Mouse (Mus musculus) stomach, postnatal 0 days (tissue): ENCODE data around the gene Nr2f6. TPM values are rescaled to one million over a fixed set of nuclear protein-coding genes. Genes with fewer than 3 reads are reported as not detected.
"Not testable (repeated sequence)": the region's sequence is repeated elsewhere in the genome, so short reads cannot be mapped to it uniquely, and the experiment has no call there.

Experiments
- ATAC-seq: fragments of 200-750 bp; cut with Nextera tagmentation; 2 replicates; pipeline ENCODE4 v1.8.0; 2017; ENCODE audit not compliant: low FRiP score, low TSS enrichment
- DNase-seq: peaks from one replicate; pipeline ENCODE4 v3.0.0-alpha.2; 2016; ENCODE audit warnings: low spot score
- H3K27ac ChIP-seq: fragments of 300-500 bp; sonication (generic); replicated peaks from 2 replicates; pipeline ENCODE4 v1.5.1; 2014; ENCODE audit warnings: mild to moderate bottlenecking, control low read depth
- H3K27me3 ChIP-seq: fragments of 300-500 bp; sonication (generic); 2 replicates; pipeline ENCODE4 v1.6.1; 2014; ENCODE audit warnings: low read length; ENCODE audit not compliant: control insufficient read depth, insufficient read depth
- H3K36me3 ChIP-seq: fragments of 300-500 bp; sonication (generic); 2 replicates; pipeline ENCODE4 v1.6.1; 2014; ENCODE audit warnings: low read length, mixed read lengths; ENCODE audit not compliant: control insufficient read depth, insufficient read depth
- H3K4me1 ChIP-seq: fragments of 300-500 bp; sonication (generic); replicated peaks from 2 replicates; pipeline ENCODE4 v1.6.1; 2014; ENCODE audit warnings: antibody characterized with exemption; ENCODE audit not compliant: control insufficient read depth, insufficient read depth
- H3K4me2 ChIP-seq: fragments of 300-500 bp; sonication (generic); replicated peaks from 2 replicates; pipeline ENCODE4 v1.6.1; 2014; ENCODE audit warnings: low read depth, mild to moderate bottlenecking, control low read depth, moderate library complexity
- H3K4me3 ChIP-seq: fragments of 300-500 bp; sonication (generic); 2 replicates; pipeline ENCODE4 v1.5.1; 2014; ENCODE audit warnings: low read depth, low read length, control low read depth
- H3K9ac ChIP-seq: fragments of 300-500 bp; sonication (generic); 2 replicates; pipeline ENCODE4 v1.6.1; 2014; ENCODE audit warnings: mild to moderate bottlenecking, low read length, control low read depth, mixed read lengths
- H3K9me3 ChIP-seq: fragments of 300-500 bp; sonication (generic); 2 replicates; pipeline ENCODE4 v1.6.1; 2016; ENCODE audit warnings: low read length; ENCODE audit not compliant: control insufficient read depth
- CTCF ChIP-seq: IDR thresholded peaks from 2 replicates; pipeline ENCODE4 v1.5.1; 2016; ENCODE audit warnings: antibody characterized with exemption, low read depth, mild to moderate bottlenecking, moderate library complexity
- EP300 ChIP-seq: optimal IDR thresholded peaks from 2 replicates; pipeline ENCODE3; 2016; ENCODE audit warnings: antibody characterized with exemption
- WGBS: fragments of 180-500 bp; shearing (Covaris S2); extraction: QIAGEN DNeasy Blood & Tissue Kit; methylation state at CpG from one replicate; pipeline ENCODE4 v1.1.7; 2014; 5-methylcytosine and 5-hydroxymethylcytosine counted together
- polyA plus RNA-seq: library from polyadenylated mRNA; unstranded; fragments of >200 nt; fragmentation: Nextera tagmentation; extraction: Ambion mirVana; gene quantifications from 2 replicates; pipeline ENCODE4 v1.2.1, GENCODE M21; 2015

The Nr2f6 gene
- polyA plus RNA-seq, 1 experiment from 2014 or later = 47.0 TPM

DNA sequence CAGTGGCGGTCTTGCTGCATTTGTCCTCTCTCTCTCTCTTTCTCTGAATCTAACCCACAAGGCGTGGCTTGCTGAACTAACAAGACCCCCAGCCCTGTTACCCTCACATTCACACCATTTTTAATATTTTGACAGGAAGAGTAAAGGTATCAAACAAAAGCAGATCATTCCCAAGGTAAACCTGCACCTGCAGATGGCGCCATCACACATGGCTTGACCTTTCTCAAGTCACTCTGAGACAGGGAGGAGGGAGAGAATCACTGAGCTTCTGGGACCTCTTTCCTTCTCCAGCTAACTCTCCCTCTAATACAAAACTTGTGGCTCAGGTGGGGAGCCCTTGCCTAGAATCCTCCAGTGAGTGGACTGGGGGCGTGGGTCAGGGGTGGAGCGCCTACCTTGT lies 41.1 kb downstream of the Nr2f6 start:
- no peak overlapping the region for H3K27ac ChIP-seq
- no peaks in the 10 kb centered on the region for H3K9me3 ChIP-seq
- H3K9ac ChIP-seq = no peak overlapping the region
- H3K4me1 ChIP-seq = no peaks in the 10 kb centered on the region
- H3K4me3 ChIP-seq = no peak overlapping the region
- peaks cover 13% of the 10 kb centered on the region; the same call in 1 of the 2 replicates for H3K36me3 ChIP-seq
- H3K4me2 ChIP-seq = no peak overlapping the region
- WGBS = 72% methylated on average over 5 of the region's 5 CpGs
- no peak; the same call in 1 of the 2 replicates for ATAC-seq
- no peaks in the 10 kb centered on the region for H3K27me3 ChIP-seq
- DNase-seq = peak; percentile 54
- TF ChIP-seq EP300 (no peak), CTCF (peak; percentile 72)

- not testable (repeated sequence) for H3K4me3 ChIP-seq, H3K27ac ChIP-seq, ATAC-seq, H3K9ac ChIP-seq, H3K27me3 ChIP-seq, DNase-seq, H3K4me1 ChIP-seq, H3K36me3 ChIP-seq, H3K4me2 ChIP-seq, H3K9me3 ChIP-seq
- 95% methylated on average over 5 of the region's 6 CpGs for WGBS
Measured at GRCm38 (mm10) chr8:71337834-71338233, 43.9 kb downstream of the Nr2f6 start.

DNA sequence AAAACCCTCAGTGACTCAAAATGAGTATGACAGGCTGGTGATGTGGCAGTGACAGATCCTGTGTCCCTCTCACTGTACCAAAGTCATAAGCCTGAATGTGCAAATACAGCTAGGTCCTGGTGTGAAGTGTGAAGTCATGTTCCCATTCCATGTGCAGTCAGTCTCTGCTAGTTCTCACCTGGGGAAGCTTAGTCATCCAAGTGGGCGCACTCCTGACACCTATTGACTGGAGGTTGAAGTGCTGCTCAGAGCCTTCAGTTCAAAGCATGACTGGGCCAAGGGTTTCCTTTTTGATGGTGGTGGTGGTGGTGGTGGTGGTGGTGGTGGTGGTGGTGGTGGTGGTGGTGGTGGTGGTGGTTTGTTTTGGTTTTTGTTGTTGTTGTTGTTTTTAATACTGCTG lies 56.9 kb downstream of the Nr2f6 start:
- WGBS = 87% methylated on average over 1 of the region's 1 CpGs
- Histone ChIP-seq H3K9ac (no peak overlapping the region), H3K4me2 (no peak overlapping the region), H3K4me1 (no peaks in the 10 kb centered on the region), H3K27me3 (no peaks in the 10 kb centered on the region), H3K4me3 (no peak overlapping the region), H3K9me3 (no peaks in the 10 kb centered on the region), H3K36me3 (peaks cover 17% of the 10 kb centered on the region), H3K27ac (no peak overlapping the region)
- TF ChIP-seq EP300 (no peak), CTCF (peak; percentile 73)
- ATAC-seq = peak; percentile 79
- DNase-seq = peak; percentile 69

Other genes starting within 250 kb of the Nr2f6 start
- gene Myo9b, start 109.2 kb downstream of the Nr2f6 start, polyA plus RNA-seq = 5.8 and 6.0 TPM in 2 replicates
- 24.8 and 29.0 TPM in 2 replicates for gene Haus8, start 109.0 kb downstream of the Nr2f6 start, polyA plus RNA-seq
- 97.1 and 107 TPM in 2 replicates for gene Use1, start 15.1 kb downstream of the Nr2f6 start, polyA plus RNA-seq
- gene Ocel1, start 10.7 kb downstream of the Nr2f6 start, polyA plus RNA-seq = 8.2 and 9.1 TPM in 2 replicates
- 4.1 and 4.5 TPM in 2 replicates for gene Ushbp1, start 13.8 kb upstream of the Nr2f6 start, polyA plus RNA-seq
- 54.7 and 61.7 TPM in 2 replicates for gene Babam1, start 14.9 kb upstream of the Nr2f6 start, polyA plus RNA-seq
- 5.0 and 6.4 TPM in 2 replicates for gene Ankle1, start 24.1 kb upstream of the Nr2f6 start, polyA plus RNA-seq
- 22.1 and 23.5 TPM in 2 replicates for gene Abhd8, start 81.7 kb upstream of the Nr2f6 start, polyA plus RNA-seq
- gene Mrpl34, start 83.0 kb upstream of the Nr2f6 start, polyA plus RNA-seq = 127 and 137 TPM in 2 replicates
- gene Dda1, start 87.2 kb upstream of the Nr2f6 start, polyA plus RNA-seq = 72.5 and 74.5 TPM in 2 replicates
- gene Ano8, start 104.0 kb upstream of the Nr2f6 start, polyA plus RNA-seq = 0.68 and 1.1 TPM in 2 replicates
- 7.2 and 8.2 TPM in 2 replicates for gene Gtpbp3, start 106.1 kb upstream of the Nr2f6 start, polyA plus RNA-seq
- gene Plvap, start 129.8 kb upstream of the Nr2f6 start, polyA plus RNA-seq = 56.3 and 60.9 TPM in 2 replicates
- 0.29 and 0.46 TPM in 2 replicates for gene Ccdc194, start 143.8 kb upstream of the Nr2f6 start, polyA plus RNA-seq
- 32.8 and 34.2 TPM in 2 replicates for gene Bst2, start 155.5 kb upstream of the Nr2f6 start, polyA plus RNA-seq
- gene Mvb12a, start 161.0 kb upstream of the Nr2f6 start, polyA plus RNA-seq = 103 TPM in 2 replicates
- 1.0 and 1.4 TPM in 2 replicates for gene Tmem221, start 176.9 kb upstream of the Nr2f6 start, polyA plus RNA-seq
- 0.04 and 0.05 TPM in 2 replicates for gene Nxnl1, start 184.6 kb upstream of the Nr2f6 start, polyA plus RNA-seq
- gene Slc27a1, start 186.9 kb upstream of the Nr2f6 start, polyA plus RNA-seq = 26.5 and 27.4 TPM in 2 replicates
- gene Pgls, start 210.2 kb upstream of the Nr2f6 start, polyA plus RNA-seq = 221 and 223 TPM in 2 replicates
- gene Fam129c, start 215.7 kb upstream of the Nr2f6 start, polyA plus RNA-seq = 0.99 and 1.4 TPM in 2 replicates
- 40.3 and 41.1 TPM in 2 replicates for gene Colgalt1, start 229.0 kb upstream of the Nr2f6 start, polyA plus RNA-seq